Comparison of ENCODE assay signal across 11 mouse cellular contexts in the genomic region with DNA sequence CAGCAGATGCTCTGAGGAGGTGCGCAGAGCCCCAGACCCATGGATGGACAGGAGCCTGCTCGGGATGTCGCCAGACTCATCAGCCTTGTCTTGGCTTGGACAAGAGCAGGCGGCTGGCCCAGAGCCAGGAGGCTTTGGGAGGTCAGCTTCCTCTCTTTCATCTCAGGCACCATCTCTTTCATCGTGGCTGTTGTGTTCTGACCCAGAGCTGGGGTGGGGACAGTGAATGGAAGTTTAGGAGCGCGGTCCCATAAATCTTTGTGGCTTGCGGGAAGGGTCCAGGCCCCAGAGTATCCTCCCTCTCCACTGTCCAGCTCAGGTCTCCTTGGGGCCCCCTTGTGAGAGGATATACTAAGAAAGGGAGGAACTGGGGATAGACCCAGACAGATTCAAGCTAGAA.
DNase-seq lines count a peak whose midpoint lies in the region; ATAC-seq and TF ChIP-seq lines count a peak whose summit lies in the region.
"Had no signal": no experiment of that assay in that cellular context is flagged by ENCODE, and none has a peak within 500 bp of the region (broad histone marks: within the 10 kb centered on the region; RNA-seq: fewer than 3 reads in every experiment).

No protein-coding gene starts in this region.

- no peak for ATAC-seq in midbrain, embryonic 11.5 days (ENCODE audit: low FRiP score)
- ATAC-seq in lung, embryonic 14.5 days (ENCODE audit: insufficient read depth), result no peak
- no peak for ATAC-seq in forebrain, embryonic 12.5 days (ENCODE audit: low FRiP score)
- ATAC-seq: intestine, postnatal 0 days had no signal

- no peaks in the 10 kb centered on the region; the same call in 1 of the 2 replicates for H3K27me3 ChIP-seq in midbrain, embryonic 10.5 days (ENCODE audit: low read depth, poor library complexity, severe bottlenecking)
- H3K27me3 ChIP-seq in midbrain, embryonic 11.5 days (ENCODE audit: control insufficient read depth, insufficient read depth, low read length), result no peaks in the 10 kb centered on the region
- H3K27me3 ChIP-seq in lung, embryonic 14.5 days (ENCODE audit: insufficient read depth, low read length), result peaks cover 10% of the 10 kb centered on the region; the same call in 1 of the 2 replicates
- peaks cover 9% of the 10 kb centered on the region; the same call in 1 of the 2 replicates for H3K27me3 ChIP-seq in forebrain, embryonic 12.5 days

- H3K4me3 ChIP-seq in midbrain, embryonic 10.5 days, result no peak overlapping the region
- no peak overlapping the region for H3K4me3 ChIP-seq in midbrain, embryonic 11.5 days (ENCODE audit: low read depth, low read length)
- no peak overlapping the region for H3K4me3 ChIP-seq in lung, embryonic 14.5 days (ENCODE audit: low read depth, low read length)
- no peak overlapping the region for H3K4me3 ChIP-seq in forebrain, embryonic 12.5 days (replicated peaks)
- H3K4me3 ChIP-seq: erythroblast, embryonic 14.5 days; lung, embryonic 15.5 days; myocyte had no signal

- H3K27ac ChIP-seq in midbrain, embryonic 10.5 days (replicated peaks), result 0 out of 2 replicates have a peak overlapping the region, but pooled peaks have one; percentile 6
- H3K27ac ChIP-seq in midbrain, embryonic 11.5 days (ENCODE audit: low read depth, low read length), result no peak overlapping the region
- H3K27ac ChIP-seq in lung, embryonic 14.5 days (ENCODE audit: low read depth), result no peak overlapping the region
- H3K27ac ChIP-seq in forebrain, embryonic 12.5 days, result no peak overlapping the region
- H3K27ac ChIP-seq: lung, embryonic 15.5 days had no signal

- H3K4me2 ChIP-seq in midbrain, embryonic 11.5 days, result no peak overlapping the region
- no peak overlapping the region for H3K4me2 ChIP-seq in lung, embryonic 14.5 days
- H3K4me2 ChIP-seq in forebrain, embryonic 12.5 days, result no peak overlapping the region
- H3K4me2 ChIP-seq: lung, embryonic 15.5 days had no signal

- no peak overlapping the region for H3K9ac ChIP-seq in midbrain, embryonic 11.5 days (ENCODE audit: low read length)
- H3K9ac ChIP-seq in lung, embryonic 14.5 days, result no peak overlapping the region
- H3K9ac ChIP-seq in forebrain, embryonic 12.5 days, result no peak overlapping the region
- H3K9ac ChIP-seq: lung, embryonic 15.5 days had no signal

- 86% methylated on average over 8 of the region's 8 CpGs for WGBS in midbrain, embryonic 10.5 days
- WGBS in midbrain, embryonic 11.5 days, result 81% methylated on average over 8 of the region's 8 CpGs
- WGBS in lung, embryonic 14.5 days, result 53% methylated on average over 8 of the region's 8 CpGs
- 80% methylated on average over 8 of the region's 8 CpGs for WGBS in forebrain, embryonic 12.5 days

- H3K4me1 ChIP-seq in midbrain, embryonic 10.5 days, result peaks cover 18% of the 10 kb centered on the region
- peaks cover 2% of the 10 kb centered on the region; the same call in 1 of the 2 replicates for H3K4me1 ChIP-seq in midbrain, embryonic 11.5 days (ENCODE audit: control insufficient read depth, insufficient read depth, low read length)
- no peaks in the 10 kb centered on the region for H3K4me1 ChIP-seq in lung, embryonic 14.5 days (ENCODE audit: insufficient read depth)
- peaks cover 14% of the 10 kb centered on the region for H3K4me1 ChIP-seq in forebrain, embryonic 12.5 days

- no peak for DNase-seq in midbrain, embryonic 10.5 days (ENCODE audit: low spot score)
- DNase-seq in midbrain, embryonic 11.5 days (ENCODE audit: low spot score, missing footprints), result no peak
- peak; percentile 88 for DNase-seq in adrenal gland, adult 2 months
- DNase-seq in cerebellum, adult 9-11 months, result peak; percentile 12
- peak; percentile 66 for DNase-seq in lung, embryonic 14.5 days
- no peak for DNase-seq in urinary bladder, adult 2 months (ENCODE audit: low spot score)

- TF ChIP-seq CTCF in lung, embryonic 14.5 days (IDR thresholded peaks at IDR 0.05; ENCODE audit: low read depth), result no peak

- no peaks in the 10 kb centered on the region for H3K9me3 ChIP-seq in midbrain, embryonic 10.5 days (replicated peaks)
- no peaks in the 10 kb centered on the region for H3K9me3 ChIP-seq in midbrain, embryonic 11.5 days (ENCODE audit: control insufficient read depth, low read length)
- no peaks in the 10 kb centered on the region for H3K9me3 ChIP-seq in lung, embryonic 14.5 days (ENCODE audit: low read depth, low read length)
- no peaks in the 10 kb centered on the region for H3K9me3 ChIP-seq in forebrain, embryonic 12.5 days
- H3K9me3 ChIP-seq: lung, embryonic 15.5 days had no signal

- H3K36me3 ChIP-seq in midbrain, embryonic 10.5 days, result no peaks in the 10 kb centered on the region
- no peaks in the 10 kb centered on the region for H3K36me3 ChIP-seq in midbrain, embryonic 11.5 days (ENCODE audit: control insufficient read depth, insufficient read depth, low read length)
- H3K36me3 ChIP-seq in lung, embryonic 14.5 days (ENCODE audit: insufficient read depth), result no peaks in the 10 kb centered on the region
- no peaks in the 10 kb centered on the region for H3K36me3 ChIP-seq in forebrain, embryonic 12.5 days (replicated peaks)
- H3K36me3 ChIP-seq: lung, embryonic 15.5 days had no signal

Comparison
In these comparisons a context has a peak if more than half of its experiments do, and no peak if none do; other contexts are left out.
1. DNase-seq: peak in adrenal gland, adult 2 months (single experiment), cerebellum, adult 9-11 months (single experiment) and lung, embryonic 14.5 days (single experiment); none in midbrain, embryonic 10.5 days (single experiment), midbrain, embryonic 11.5 days (single experiment) and urinary bladder, adult 2 months (single experiment).